ENCODE assay signal across 8 mouse cellular contexts in genomic region chr11:84764527-84764961, GRCm38 (mm10). TPM values are rescaled to one million over a fixed set of nuclear protein-coding genes. Genes with fewer than 3 reads are reported as not detected.
DNase-seq lines count a peak whose midpoint lies in the region; ATAC-seq and TF ChIP-seq lines count a peak whose summit lies in the region.

No protein-coding gene starts in this region.

- peak overlapping the region; percentile 16 for H3K4me3 ChIP-seq in lung, embryonic 16.5 days (ENCODE audit: low read length)
- H3K4me3 ChIP-seq in forebrain, embryonic 11.5 days (ENCODE audit: low read depth, low read length), result 0 out of 2 replicates have a peak overlapping the region, but pooled peaks have one; percentile 6
- H3K4me3 ChIP-seq in midbrain, postnatal 0 days (ENCODE audit: low read depth, low read length), result no peak overlapping the region

- peaks cover 12% of the 10 kb centered on the region for H3K4me1 ChIP-seq in lung, embryonic 16.5 days (replicated peaks; ENCODE audit: control insufficient read depth, insufficient read depth, low read length)
- peaks cover 13% of the 10 kb centered on the region for H3K4me1 ChIP-seq in forebrain, embryonic 11.5 days (replicated peaks; ENCODE audit: control insufficient read depth, insufficient read depth, low read length)
- H3K4me1 ChIP-seq in midbrain, postnatal 0 days (ENCODE audit: insufficient read depth, low read length), result peaks cover 22% of the 10 kb centered on the region; the same call in 1 of the 2 replicates

- H3K4me2 ChIP-seq in lung, embryonic 16.5 days (ENCODE audit: low read depth, low read length), result peak overlapping the region; percentile 43
- H3K4me2 ChIP-seq in forebrain, embryonic 11.5 days (ENCODE audit: low read depth, low read length, severe bottlenecking), result peak overlapping the region; percentile 32; the same call in 1 of the 2 replicates
- H3K4me2 ChIP-seq in midbrain, postnatal 0 days (ENCODE audit: low read depth, low read length, poor library complexity, severe bottlenecking), result peak overlapping the region; percentile 18; the same call in 1 of the 2 replicates

- DNase-seq in lung, postnatal 14 days, result no peak
- DNase-seq in forebrain, embryonic 11.5 days (ENCODE audit: low spot score), result peak; percentile 61
- DNase-seq in kidney, adult 11 months, result peak; percentile 59
- DNase-seq in midbrain, postnatal 0 days (ENCODE audit: low spot score), result no peak
- no peak for DNase-seq in right cerebral cortex, adult 18-20 months

- H3K36me3 ChIP-seq in lung, embryonic 16.5 days (ENCODE audit: control insufficient read depth, insufficient read depth, low read length), result no peaks in the 10 kb centered on the region
- H3K36me3 ChIP-seq in forebrain, embryonic 11.5 days (ENCODE audit: control insufficient read depth, insufficient read depth, low read length), result no peaks in the 10 kb centered on the region
- H3K36me3 ChIP-seq in midbrain, postnatal 0 days (ENCODE audit: insufficient read depth, low read length), result no peaks in the 10 kb centered on the region

- no peak overlapping the region for H3K9ac ChIP-seq in lung, embryonic 16.5 days (ENCODE audit: low read length)
- H3K9ac ChIP-seq in forebrain, embryonic 11.5 days (ENCODE audit: low read length), result peak overlapping the region; percentile 23; the same call in 1 of the 2 replicates
- 0 out of 2 replicates have a peak overlapping the region, but pooled peaks have one; percentile 29 for H3K9ac ChIP-seq in midbrain, postnatal 0 days (replicated peaks; ENCODE audit: low read length, poor library complexity, severe bottlenecking)

- peak; percentile 62; the same call in 1 of the 2 replicates for ATAC-seq in lung, embryonic 16.5 days (ENCODE audit: low read depth)
- no peak for ATAC-seq in forebrain, embryonic 11.5 days (replicated peaks; ENCODE audit: low FRiP score)
- no peak for ATAC-seq in midbrain, postnatal 0 days (ENCODE audit: low FRiP score)
- no peak for ATAC-seq in activated CD4-positive, CD25-positive, alpha-beta regulatory T cell, adult 4 months
- ATAC-seq in frontal cortex, adult (ENCODE audit: low TSS enrichment), result no peak

- no peak for TF ChIP-seq CTCF in midbrain, postnatal 0 days (IDR thresholded peaks at IDR 0.05)

- peaks cover 7% of the 10 kb centered on the region for H3K27me3 ChIP-seq in lung, embryonic 16.5 days (ENCODE audit: control insufficient read depth, insufficient read depth, low read depth, low read length)
- H3K27me3 ChIP-seq in forebrain, embryonic 11.5 days (ENCODE audit: control insufficient read depth, insufficient read depth, low read length), result peaks cover 18% of the 10 kb centered on the region
- no peaks in the 10 kb centered on the region for H3K27me3 ChIP-seq in midbrain, postnatal 0 days (ENCODE audit: insufficient read depth, low read length)

- no peaks in the 10 kb centered on the region for H3K9me3 ChIP-seq in lung, embryonic 16.5 days (ENCODE audit: control insufficient read depth, low read length)
- no peaks in the 10 kb centered on the region for H3K9me3 ChIP-seq in forebrain, embryonic 11.5 days (ENCODE audit: control insufficient read depth, low read length)
- no peaks in the 10 kb centered on the region for H3K9me3 ChIP-seq in midbrain, postnatal 0 days (ENCODE audit: low read length)

- WGBS in lung, embryonic 16.5 days, result 5% methylated on average over 19 of the region's 21 CpGs
- WGBS in forebrain, embryonic 11.5 days, result 3% methylated on average over 21 of the region's 21 CpGs
- 7% methylated on average over 21 of the region's 21 CpGs for WGBS in midbrain, postnatal 0 days

- no peak overlapping the region for H3K27ac ChIP-seq in lung, embryonic 16.5 days (ENCODE audit: low read length)
- H3K27ac ChIP-seq in forebrain, embryonic 11.5 days (ENCODE audit: low read depth, low read length), result no peak overlapping the region
- H3K27ac ChIP-seq in midbrain, postnatal 0 days (ENCODE audit: low read depth, low read length), result no peak overlapping the region

RNA-seq across cellular contexts. Expression of gene Mrm1, which starts 54.8 kb away (rescaled TPM):
- 8.1 and 11.4 TPM in 2 replicates for polyA plus RNA-seq in lung, embryonic 16.5 days (2015; fragmentation: Nextera tagmentation; extraction: Ambion mirVana)
- polyA plus RNA-seq in forebrain, embryonic 11.5 days (2014; fragmentation: Nextera tagmentation; extraction: Ambion mirVana), result 12.3 and 13.7 TPM in 2 replicates
- total RNA-seq in midbrain, postnatal 0 days (2014; rRNA removed), result 14.2 and 15.5 TPM in 2 replicates
- polyA plus RNA-seq in midbrain, postnatal 0 days (2015; fragmentation: Nextera tagmentation; extraction: Ambion mirVana), result 13.1 and 16.9 TPM in 2 replicates
- polyA plus RNA-seq in activated CD4-positive, CD25-positive, alpha-beta regulatory T cell, adult 4 months (2017; shearing (Covaris generic)), result 1 to 10 TPM; 7.5 to 7.6 TPM

Comparison
In these comparisons a context has a peak if more than half of its experiments do, and no peak if none do; other contexts are left out.
1. DNase-seq: peak in forebrain, embryonic 11.5 days (single experiment) and kidney, adult 11 months (single experiment); none in lung, postnatal 14 days (single experiment), midbrain, postnatal 0 days (single experiment) and right cerebral cortex, adult 18-20 months (single experiment).
2. Peak in every context shown above with its lines, with median percentiles within 50 percentile points of each other: H3K4me2 ChIP-seq.